Mouse (Mus musculus) MEL (cell line): ENCODE data around the gene Tomm40. TPM values are rescaled to one million over a fixed set of nuclear protein-coding genes. Genes with fewer than 3 reads are reported as not detected.

Experiments
- DNase-seq: peaks from one replicate; pipeline ENCODE4 v3.0.0; 2011; ENCODE audit warnings: low read depth, low spot score
- H3K27ac ChIP-seq: 2 replicates; pipeline ENCODE4 v1.5.1; 2012; ENCODE audit warnings: low read depth, mild to moderate bottlenecking, control low read depth, low read length, moderate library complexity; ENCODE audit not compliant: control insufficient read depth
- H3K27me3 ChIP-seq, 2 experiments: fragments of 150-350 bp in 1 of 2; sonication (generic) in 1 of 2; 2 replicates each; pipeline ENCODE4 v1.6.1; 2012; ENCODE audit warnings: low read length in 2 of 2, mild to moderate bottlenecking in 2 of 2, improper control_type of control experiment in 1 of 2, moderate library complexity in 1 of 2; ENCODE audit not compliant: insufficient read depth in 2 of 2, control insufficient read depth in 1 of 2
- H3K36me3 ChIP-seq, 2 experiments: 2 replicates each; pipeline ENCODE4 v1.6.1; 2012 to 2014; ENCODE audit warnings: low read length in 2 of 2, improper control_type of control experiment in 1 of 2, inconsistent platforms in 1 of 2, mild to moderate bottlenecking in 1 of 2; ENCODE audit not compliant: insufficient read depth in 2 of 2, control insufficient read depth in 1 of 2
- H3K4me1 ChIP-seq, 2 experiments: fragments of 150-350 bp in 1 of 2; sonication (generic) in 1 of 2; 2 replicates each; pipeline ENCODE4 v1.6.1; 2012; ENCODE audit warnings: low read length in 2 of 2, improper control_type of control experiment in 1 of 2, mild to moderate bottlenecking in 1 of 2; ENCODE audit not compliant: insufficient read depth in 2 of 2, control insufficient read depth in 1 of 2
- H3K4me3 ChIP-seq, 2 experiments: fragments of 150-350 bp in 1 of 2; sonication (generic) in 1 of 2; 2 replicates each; pipeline ENCODE4 v1.5.1; 2012; ENCODE audit warnings: low read depth in 2 of 2, low read length in 2 of 2, mild to moderate bottlenecking in 2 of 2, moderate library complexity in 2 of 2, control low read depth in 1 of 2, improper control_type of control experiment in 1 of 2; ENCODE audit not compliant: control insufficient read depth in 1 of 2, insufficient read depth in 1 of 2
- H3K79me2 ChIP-seq: 2 replicates; pipeline ENCODE4 v1.6.1; 2012; ENCODE audit warnings: mild to moderate bottlenecking, low read length, moderate library complexity; ENCODE audit not compliant: control insufficient read depth, poor library complexity, insufficient read depth
- H3K9ac ChIP-seq: 2 replicates; pipeline ENCODE4 v1.6.1; 2012; ENCODE audit warnings: low read depth, mild to moderate bottlenecking, control low read depth, low read length, moderate library complexity; ENCODE audit not compliant: control insufficient read depth, poor library complexity, severe bottlenecking
- H3K9me3 ChIP-seq: fragments of 150-350 bp; sonication (generic); replicated peaks from 2 replicates; pipeline ENCODE4 v1.6.1; 2012; ENCODE audit warnings: mild to moderate bottlenecking, low read length, improper control_type of control experiment, moderate library complexity; ENCODE audit not compliant: insufficient read depth
- BHLHE40 ChIP-seq: IDR thresholded peaks from 2 replicates; pipeline ENCODE4 v1.6.1; 2012; ENCODE audit warnings: low read depth, mild to moderate bottlenecking, inconsistent platforms, low read length, improper control_type of control experiment, borderline replicate concordance
- CTCF ChIP-seq, 3 experiments: IDR thresholded peaks in 2 of 3; conservative IDR thresholded peaks in 1 of 3; 2 replicates each; pipeline ENCODE4 v1.5.1; 2011 to 2012; ENCODE audit warnings: low read length in 3 of 3, low read depth in 2 of 3, mild to moderate bottlenecking in 2 of 3, improper control_type of control experiment in 1 of 3, inconsistent platforms in 1 of 3, mixed read lengths in 1 of 3, moderate library complexity in 1 of 3; ENCODE audit not compliant: control insufficient read depth in 1 of 3, insufficient read depth in 1 of 3, poor library complexity in 1 of 3, severe bottlenecking in 1 of 3
- E2F4 ChIP-seq: IDR thresholded peaks from 2 replicates; pipeline ENCODE4 v1.6.1; 2011; ENCODE audit warnings: low read depth, low read length, improper control_type of control experiment, borderline replicate concordance
- ELF1 ChIP-seq: IDR thresholded peaks from 2 replicates; pipeline ENCODE4 v1.6.1; 2014; ENCODE audit warnings: low read depth, mild to moderate bottlenecking, inconsistent platforms, low read length, improper control_type of control experiment, moderate library complexity
- EP300 ChIP-seq, 2 experiments: IDR thresholded peaks; 2 replicates each; pipeline ENCODE4 v1.6.1; 2011; ENCODE audit warnings: improper control_type of control experiment in 2 of 2, low read length in 2 of 2, low read depth in 1 of 2, mild to moderate bottlenecking in 1 of 2
- ETS1 ChIP-seq: IDR thresholded peaks from 2 replicates; pipeline ENCODE4 v1.6.1; 2012; ENCODE audit warnings: low read depth, mild to moderate bottlenecking, inconsistent platforms, low read length, improper control_type of control experiment, moderate library complexity
- HCFC1 ChIP-seq: IDR thresholded peaks from 2 replicates; pipeline ENCODE4 v1.6.1; 2012; ENCODE audit warnings: low read depth, mild to moderate bottlenecking, inconsistent platforms, low read length, improper control_type of control experiment, moderate library complexity
- JUND ChIP-seq: IDR thresholded peaks from 2 replicates; pipeline ENCODE4 v1.6.1; 2011; ENCODE audit warnings: low read depth, mild to moderate bottlenecking, improper control_type of control experiment, low read length
- KAT2A ChIP-seq: conservative IDR thresholded peaks from 2 replicates; pipeline ENCODE4 v1.6.1; 2012; ENCODE audit warnings: low read depth, low read length, improper control_type of control experiment, inconsistent platforms
- MAFK ChIP-seq: IDR thresholded peaks from 2 replicates; pipeline ENCODE4 v1.6.1; 2011; ENCODE audit warnings: low read depth, mild to moderate bottlenecking, low read length, improper control_type of control experiment, borderline replicate concordance
- MEF2A ChIP-seq: IDR thresholded peaks from 2 replicates; pipeline ENCODE4 v1.6.1; 2014; ENCODE audit warnings: low read depth, mild to moderate bottlenecking, inconsistent platforms, low read length, improper control_type of control experiment; ENCODE audit not compliant: poor library complexity, insufficient replicate concordance, severe bottlenecking; ENCODE audit errors: extremely low read depth
- MYB ChIP-seq: IDR thresholded peaks from 2 replicates; pipeline ENCODE4 v1.6.1; 2011; ENCODE audit warnings: mild to moderate bottlenecking, low read depth, low read length, improper control_type of control experiment
- MYC ChIP-seq: IDR thresholded peaks from 2 replicates; pipeline ENCODE4 v1.6.1; 2011; ENCODE audit warnings: low read depth, mild to moderate bottlenecking, low read length, improper control_type of control experiment, moderate library complexity
- NRF1 ChIP-seq: IDR thresholded peaks from 2 replicates; pipeline ENCODE4 v1.6.1; 2014; ENCODE audit warnings: low read depth, mild to moderate bottlenecking, inconsistent platforms, low read length, improper control_type of control experiment, moderate library complexity; ENCODE audit not compliant: poor library complexity, insufficient read depth, severe bottlenecking
- POLR2A ChIP-seq, 2 experiments: IDR thresholded peaks; 2 replicates each; pipeline ENCODE4 v1.6.1; 2011 to 2012; ENCODE audit warnings: low read length in 2 of 2, mild to moderate bottlenecking in 2 of 2, control low read depth in 1 of 2, improper control_type of control experiment in 1 of 2, low read depth in 1 of 2, moderate library complexity in 1 of 2; ENCODE audit not compliant: control insufficient read depth in 1 of 2, insufficient read depth in 1 of 2, poor library complexity in 1 of 2
- RCOR1 ChIP-seq: IDR thresholded peaks from 2 replicates; pipeline ENCODE4 v1.6.1; 2012; ENCODE audit warnings: low read depth, mild to moderate bottlenecking, inconsistent platforms, low read length, improper control_type of control experiment
- SIN3A ChIP-seq: IDR thresholded peaks from 2 replicates; pipeline ENCODE4 v1.6.1; 2012; ENCODE audit warnings: low read length, improper control_type of control experiment, inconsistent platforms
- TBP ChIP-seq: IDR thresholded peaks from 2 replicates; pipeline ENCODE4 v1.8.0; 2011; ENCODE audit warnings: low read depth, low read length, improper control_type of control experiment
- TCF12 ChIP-seq: IDR thresholded peaks from 2 replicates; pipeline ENCODE4 v1.6.1; 2014; ENCODE audit warnings: low read depth, mild to moderate bottlenecking, inconsistent platforms, low read length, improper control_type of control experiment, moderate library complexity
- UBTF ChIP-seq: IDR thresholded peaks from 2 replicates; pipeline ENCODE4 v1.6.1; 2012; ENCODE audit warnings: low read depth, mild to moderate bottlenecking, inconsistent platforms, low read length, improper control_type of control experiment, moderate library complexity, borderline replicate concordance; ENCODE audit not compliant: insufficient read depth
- USF1 ChIP-seq: IDR thresholded peaks from 2 replicates; pipeline ENCODE4 v1.6.1; 2014; ENCODE audit warnings: low read depth, mild to moderate bottlenecking, inconsistent platforms, low read length, improper control_type of control experiment, moderate library complexity
- USF2 ChIP-seq, 2 experiments: IDR thresholded peaks; 2 replicates each; pipeline ENCODE4 v1.6.1; 2011 to 2012; ENCODE audit warnings: improper control_type of control experiment in 2 of 2, low read length in 2 of 2, borderline replicate concordance in 1 of 2, inconsistent platforms in 1 of 2, low read depth in 1 of 2, mild to moderate bottlenecking in 1 of 2; ENCODE audit not compliant: insufficient read depth in 1 of 2
- ZC3H11A ChIP-seq: IDR thresholded peaks from 2 replicates; pipeline ENCODE4 v1.6.1; 2012; ENCODE audit warnings: low read depth, mild to moderate bottlenecking, inconsistent platforms, low read length, improper control_type of control experiment
- ZKSCAN1 ChIP-seq: IDR thresholded peaks from 2 replicates; pipeline ENCODE4 v1.6.1; 2012; ENCODE audit warnings: low read depth, mild to moderate bottlenecking, inconsistent platforms, low read length, improper control_type of control experiment, moderate library complexity
- ZNF384 ChIP-seq: IDR thresholded peaks from 2 replicates; pipeline ENCODE4 v1.6.1; 2012; ENCODE audit warnings: low read depth, mild to moderate bottlenecking, inconsistent platforms, low read length, improper control_type of control experiment
- polyA plus RNA-seq, 2 experiments: library from polyadenylated mRNA; stranded (reverse) in 1 of 2; unstranded in 1 of 2; fragments of >175 nt in 1 of 2; fragments of >200 nt in 1 of 2; gene quantifications; 2 replicates each; pipeline versions ENCODE4 v1.2.1 to v1.2.4; 2012; ENCODE audit warnings: low replicate concordance in 2 of 2, low read depth in 1 of 2; ENCODE audit not compliant: insufficient read length in 2 of 2, insufficient read depth in 1 of 2, missing spikeins in 1 of 2
- total RNA-seq: library from RNA; depleted of rRNA; stranded (reverse); fragments of 300-350 nt; gene quantifications from 2 replicates; pipeline ENCODE4 v1.2.3, GENCODE M21; 2012

Tomm40 gene
- total and polyA plus RNA-seq, 3 experiments = 294 to 403 TPM; not detected in 1

- Histone ChIP-seq H3K9ac (no peak overlapping the region), H3K27ac (no peak overlapping the region)
- TF ChIP-seq CTCF (IDR thresholded peaks at IDR 0.05 in 2 of 3, conservative IDR thresholded peaks at IDR 0.05 in 1 of 3; ENCODE audit: control insufficient read depth in 1 of 3, insufficient read depth in 1 of 3, low read depth in 2 of 3, low read length in 3 of 3, poor library complexity in 1 of 3, severe bottlenecking in 1 of 3) = no peak
- no peak for TF ChIP-seq RCOR1
- TF ChIP-seq MYB = no peak
- TF ChIP-seq ELF1 = no peak
- no peak for TF ChIP-seq EP300 (IDR thresholded peaks at IDR 0.05; ENCODE audit: low read depth in 1 of 2, low read length in 2 of 2)
- TF ChIP-seq UBTF = no peak
- no peak for TF ChIP-seq TBP
- TF ChIP-seq USF1 = no peak
- TF ChIP-seq NRF1 = no peak
These were observed 24.4 kb downstream of the Tomm40 start for GRCm38 (mm10) chr7:19690845-19691244.

DNA sequence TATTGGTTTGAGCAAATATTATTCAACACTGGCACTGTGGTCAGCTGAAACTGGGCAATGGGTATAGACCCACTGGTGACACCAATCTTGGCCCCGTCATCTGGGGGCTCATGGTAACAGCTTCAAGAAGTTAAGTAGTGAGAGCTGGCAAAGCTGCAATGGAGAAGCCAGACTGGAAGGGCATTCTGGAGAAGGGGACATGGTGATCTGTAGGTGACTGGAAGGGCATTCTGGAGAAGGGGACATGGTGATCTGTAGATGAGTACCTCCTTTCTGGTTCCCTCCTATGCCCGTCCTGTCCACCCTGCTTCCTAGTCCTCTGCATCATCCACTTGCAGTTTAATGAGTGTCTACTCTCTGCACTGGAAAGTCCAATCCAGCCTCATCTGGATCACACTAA, 26.6 kb downstream of the Tomm40 start:
- peaks cover 1 to 16% of the 10 kb centered on the region in 2 experiments for H3K4me1 ChIP-seq

More at GRCm38 (mm10) chr7:19690845-19691244, 24.4 kb downstream of the Tomm40 start:
- peaks cover 12 to 36% of the 10 kb centered on the region in 2 experiments for H3K4me1 ChIP-seq
- no peaks in the 10 kb centered on the region for H3K9me3 ChIP-seq
- H3K27me3 ChIP-seq = no peaks in the 10 kb centered on the region
- no peak overlapping the region for H3K4me3 ChIP-seq
- no peak for DNase-seq
- H3K36me3 ChIP-seq = peaks cover 0 to 31% of the 10 kb centered on the region in 2 experiments; a peak in 2 of 4 replicates
- no peaks in the 10 kb centered on the region for H3K79me2 ChIP-seq

DNA sequence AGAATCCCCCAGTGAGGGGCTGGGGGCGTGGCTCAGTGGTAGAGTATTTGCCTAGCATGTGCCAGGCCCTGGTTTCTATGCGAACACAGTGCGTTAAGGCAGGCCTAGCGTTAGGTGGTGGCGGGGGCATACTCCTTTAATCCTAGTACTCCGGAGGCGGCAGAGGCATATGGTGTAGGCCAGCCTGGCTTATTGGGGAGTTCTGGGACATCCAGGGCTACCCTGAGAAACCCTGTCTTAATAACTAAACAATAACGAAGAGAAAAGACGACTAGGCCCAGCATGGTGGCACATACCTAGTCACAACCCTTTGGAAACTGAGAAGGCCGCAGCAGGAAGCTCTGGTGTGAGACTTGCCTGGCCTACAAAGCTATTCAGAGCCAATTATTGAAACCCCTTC, 27.1 kb downstream of the Tomm40 start:
- Histone ChIP-seq H3K27me3 (no peaks in the 10 kb centered on the region), H3K9me3 (no peaks in the 10 kb centered on the region), H3K9ac (no peak overlapping the region), H3K4me3 (no peak overlapping the region), H3K4me1 (peaks cover 0 to 14% of the 10 kb centered on the region in 2 experiments; a peak in 2 of 4 replicates), H3K27ac (no peak overlapping the region), H3K79me2 (no peaks in the 10 kb centered on the region), H3K36me3 (peaks cover 0 to 7% of the 10 kb centered on the region in 2 experiments; a peak in 2 of 4 replicates)
- no peak for DNase-seq
- TF ChIP-seq JUND = no peak
- TF ChIP-seq MAFK = no peak
- TF ChIP-seq EP300 (IDR thresholded peaks at IDR 0.05; ENCODE audit: low read depth in 1 of 2, low read length in 2 of 2) = no peak
- no peak for TF ChIP-seq ZC3H11A
- TF ChIP-seq HCFC1 = no peak
- TF ChIP-seq E2F4 = no peak
- no peak for TF ChIP-seq USF2 (IDR thresholded peaks at IDR 0.05; ENCODE audit: borderline replicate concordance in 1 of 2, insufficient read depth in 1 of 2, low read depth in 1 of 2, low read length in 2 of 2)
- TF ChIP-seq ZKSCAN1 = no peak
- TF ChIP-seq MEF2A = no peak
- no peak for TF ChIP-seq UBTF
- no peak for TF ChIP-seq BHLHE40
- no peak for TF ChIP-seq SIN3A
- TF ChIP-seq KAT2A = no peak
- no peak for TF ChIP-seq ETS1
- TF ChIP-seq TCF12 = no peak
- no peak for TF ChIP-seq POLR2A (IDR thresholded peaks at IDR 0.05; ENCODE audit: control insufficient read depth in 1 of 2, insufficient read depth in 1 of 2, low read depth in 1 of 2, low read length in 2 of 2, poor library complexity in 1 of 2)
- no peak for TF ChIP-seq MYC

More for the DNA sequence above, 26.6 kb downstream of the Tomm40 start:
- H3K27me3 ChIP-seq = no peaks in the 10 kb centered on the region
- no peaks in the 10 kb centered on the region for H3K79me2 ChIP-seq
- TF ChIP-seq ZNF384 = 0 out of 2 replicates have a peak, but pooled peaks have one; percentile 22
- no peak for TF ChIP-seq HCFC1
- no peak overlapping the region for H3K9ac ChIP-seq
- H3K4me3 ChIP-seq = no peak overlapping the region
- no peaks in the 10 kb centered on the region for H3K9me3 ChIP-seq
- H3K36me3 ChIP-seq = peaks cover 0 to 11% of the 10 kb centered on the region in 2 experiments; a peak in 2 of 4 replicates
- no peak overlapping the region for H3K27ac ChIP-seq
- DNase-seq = no peak
